Mouse (Mus musculus) ES-Bruce4 (cell line): ENCODE measurements around the gene D430019H16Rik. TPM values are rescaled to one million over a fixed set of nuclear protein-coding genes. Genes with fewer than 3 reads are reported as not detected.

Experiments used
- H3K27ac ChIP-seq: 2 replicates; pipeline ENCODE4 v1.5.1; 2012; ENCODE audit warnings: low read length, inconsistent platforms; ENCODE audit not compliant: insufficient read depth
- H3K27me3 ChIP-seq: 2 replicates; pipeline ENCODE4 v1.6.1; 2012; ENCODE audit warnings: mild to moderate bottlenecking, low read length, inconsistent platforms; ENCODE audit not compliant: control insufficient read depth, poor library complexity, insufficient read depth, severe bottlenecking
- H3K36me3 ChIP-seq: 2 replicates; pipeline ENCODE4 v1.6.1; 2012; ENCODE audit warnings: inconsistent platforms, mild to moderate bottlenecking, low read length, moderate library complexity; ENCODE audit not compliant: control insufficient read depth, poor library complexity, insufficient read depth, severe bottlenecking
- H3K4me1 ChIP-seq: one replicate; pipeline ENCODE4 v1.8.1; 2011; ENCODE audit warnings: low read length; ENCODE audit not compliant: control insufficient read depth, insufficient read depth
- H3K4me3 ChIP-seq: 2 replicates; pipeline ENCODE4 v1.5.1; 2011; ENCODE audit warnings: low read depth, mild to moderate bottlenecking, low read length
- H3K9ac ChIP-seq: 2 replicates; pipeline ENCODE4 v1.6.1; 2012; ENCODE audit warnings: low read depth, mild to moderate bottlenecking, inconsistent platforms; ENCODE audit not compliant: poor library complexity, severe bottlenecking
- H3K9me3 ChIP-seq: replicated peaks from 2 replicates; pipeline ENCODE4 v1.6.1; 2012; ENCODE audit warnings: mild to moderate bottlenecking, low read length, inconsistent platforms; ENCODE audit not compliant: control insufficient read depth, poor library complexity, insufficient read depth, severe bottlenecking
- CTCF ChIP-seq: IDR thresholded peaks from one replicate; pipeline ENCODE4 v1.8.1; 2011; ENCODE audit warnings: low read depth, low read length
- EP300 ChIP-seq: IDR thresholded peaks from 2 replicates; pipeline ENCODE4 v1.6.1; 2011; ENCODE audit warnings: low read depth, low read length; ENCODE audit not compliant: insufficient read depth
- POLR2A ChIP-seq: IDR thresholded peaks from one replicate; pipeline ENCODE4 v1.8.1; 2011; ENCODE audit warnings: low read length; ENCODE audit not compliant: insufficient read depth
- polyA plus RNA-seq: library from polyadenylated mRNA; stranded (reverse); fragments of >200 nt; gene quantifications from 2 replicates; pipeline ENCODE4 v1.2.4, GENCODE M21; 2011; ENCODE audit warnings: low read depth; ENCODE audit not compliant: missing spikeins, insufficient read depth, insufficient read length

D430019H16Rik gene
- polyA plus RNA-seq, 1 experiment = 1.1 TPM

GRCm38 (mm10) chr12:105475230-105475911 is 21.7 kb downstream of the D430019H16Rik start:
- Histone ChIP-seq H3K27me3 (no peaks in the 10 kb centered on the region), H3K9me3 (no peaks in the 10 kb centered on the region), H3K36me3 (no peaks in the 10 kb centered on the region), H3K27ac (no peak overlapping the region), H3K9ac (no peak overlapping the region), H3K4me1 (no peaks in the 10 kb centered on the region), H3K4me3 (no peak overlapping the region)
- TF ChIP-seq CTCF (no peak), EP300 (no peak), POLR2A (no peak)

- Histone ChIP-seq H3K27ac (no peak overlapping the region), H3K9ac (no peak overlapping the region), H3K4me1 (no peaks in the 10 kb centered on the region), H3K9me3 (no peaks in the 10 kb centered on the region), H3K27me3 (no peaks in the 10 kb centered on the region), H3K36me3 (no peaks in the 10 kb centered on the region), H3K4me3 (no peak overlapping the region)
- TF ChIP-seq EP300 = no peak
- TF ChIP-seq CTCF = peak; percentile 78
- no peak for TF ChIP-seq POLR2A
Measured at GRCm38 (mm10) chr12:105476453-105476852, 22.8 kb downstream of the D430019H16Rik start.

- H3K4me1 ChIP-seq = no peaks in the 10 kb centered on the region
- no peak overlapping the region for H3K27ac ChIP-seq
- H3K9me3 ChIP-seq = no peaks in the 10 kb centered on the region
- H3K36me3 ChIP-seq = no peaks in the 10 kb centered on the region
- no peak overlapping the region for H3K9ac ChIP-seq
- TF ChIP-seq POLR2A = no peak
- no peak for TF ChIP-seq EP300
- TF ChIP-seq CTCF = no peak
- H3K27me3 ChIP-seq = no peaks in the 10 kb centered on the region
- H3K4me3 ChIP-seq = no peak overlapping the region
Measured at GRCm38 (mm10) chr12:105476993-105477392, 23.3 kb downstream of the D430019H16Rik start.

- Histone ChIP-seq H3K27me3 (no peaks in the 10 kb centered on the region), H3K9ac (no peak overlapping the region), H3K9me3 (no peaks in the 10 kb centered on the region), H3K36me3 (no peaks in the 10 kb centered on the region), H3K4me1 (no peaks in the 10 kb centered on the region), H3K27ac (no peak overlapping the region), H3K4me3 (no peak overlapping the region)
- TF ChIP-seq POLR2A (no peak), EP300 (no peak), CTCF (no peak)
Measured at GRCm38 (mm10) chr12:105483503-105483902, 29.8 kb downstream of the D430019H16Rik start.

- TF ChIP-seq CTCF (no peak), EP300 (no peak), POLR2A (no peak)
- H3K9me3 ChIP-seq = no peaks in the 10 kb centered on the region
- H3K4me3 ChIP-seq = no peak overlapping the region
- no peaks in the 10 kb centered on the region for H3K4me1 ChIP-seq
- no peak overlapping the region for H3K9ac ChIP-seq
- no peaks in the 10 kb centered on the region for H3K27me3 ChIP-seq
- H3K36me3 ChIP-seq = no peaks in the 10 kb centered on the region
- no peak overlapping the region for H3K27ac ChIP-seq
Measured at GRCm38 (mm10) chr12:105490227-105490626, 36.6 kb downstream of the D430019H16Rik start.

GRCm38 (mm10) chr12:105490794-105491193 is 37.1 kb downstream of the D430019H16Rik start:
- no peak overlapping the region for H3K9ac ChIP-seq
- no peak overlapping the region for H3K27ac ChIP-seq
- no peaks in the 10 kb centered on the region for H3K4me1 ChIP-seq
- no peaks in the 10 kb centered on the region for H3K36me3 ChIP-seq
- H3K27me3 ChIP-seq = no peaks in the 10 kb centered on the region
- TF ChIP-seq EP300 = no peak
- no peak for TF ChIP-seq POLR2A
- TF ChIP-seq CTCF = no peak
- H3K4me3 ChIP-seq = no peak overlapping the region
- no peaks in the 10 kb centered on the region for H3K9me3 ChIP-seq
